Mouse (Mus musculus): ENCODE results near the gene Klf7. TPM values are rescaled to one million over a fixed set of nuclear protein-coding genes. Genes with fewer than 3 reads are reported as not detected.

The Klf7 gene
- total RNA-seq, 2 experiments from 2014 or later = 21.0 to 26.6 TPM

GRCm38 (mm10) chr1:64035087-64035791 lies 86.8 kb downstream of the Klf7 start:
- DNase-seq (ENCODE audit: low spot score in 2 of 2) = no peak

GRCm38 (mm10) chr1:64032502-64033231 lies 89.4 kb downstream of the Klf7 start:
- DNase-seq (ENCODE audit: low spot score in 2 of 2) = no peak

- no peak for DNase-seq (ENCODE audit: low spot score in 2 of 2)
Observed at GRCm38 (mm10) chr1:64021986-64022385, 100.1 kb downstream of the Klf7 start.

- peak in 1 of 2 experiments; percentile 27 for DNase-seq (ENCODE audit: low spot score in 2 of 2)
Observed at GRCm38 (mm10) chr1:64020672-64021635, 101.1 kb downstream of the Klf7 start.

- DNase-seq (ENCODE audit: low spot score in 2 of 2) = no peak
Observed at GRCm38 (mm10) chr1:64019127-64019635, 102.9 kb downstream of the Klf7 start.

GRCm38 (mm10) chr1:64018466-64019077 lies 103.5 kb downstream of the Klf7 start:
- no peak for DNase-seq (ENCODE audit: low spot score in 2 of 2)

- DNase-seq (ENCODE audit: low spot score in 2 of 2) = no peak
Observed at GRCm38 (mm10) chr1:64014091-64014490, 108.0 kb downstream of the Klf7 start.

GRCm38 (mm10) chr1:64008994-64009393 lies 113.1 kb downstream of the Klf7 start:
- no peak for DNase-seq (ENCODE audit: low spot score in 2 of 2)

GRCm38 (mm10) chr1:64008031-64008430 lies 114.1 kb downstream of the Klf7 start:
- DNase-seq (ENCODE audit: low spot score in 2 of 2) = no peak

- no peak for DNase-seq (ENCODE audit: low spot score in 2 of 2)
Observed at GRCm38 (mm10) chr1:64005194-64005593, 116.9 kb downstream of the Klf7 start.

- DNase-seq (ENCODE audit: low spot score in 2 of 2) = no peak
Observed at GRCm38 (mm10) chr1:64003525-64004291, 118.4 kb downstream of the Klf7 start.

GRCm38 (mm10) chr1:64002036-64002435 lies 120.0 kb downstream of the Klf7 start:
- no peak for DNase-seq (ENCODE audit: low spot score in 2 of 2)

- DNase-seq (ENCODE audit: low spot score in 2 of 2) = no peak
Observed at GRCm38 (mm10) chr1:64000597-64000996, 121.5 kb downstream of the Klf7 start.

- peak in 1 of 2 experiments; percentile 49 for DNase-seq (ENCODE audit: low spot score in 2 of 2)
Observed at GRCm38 (mm10) chr1:63999481-63999880, 122.6 kb downstream of the Klf7 start.

- DNase-seq (ENCODE audit: low spot score in 2 of 2) = no peak
Observed at GRCm38 (mm10) chr1:63998901-63999300, 123.2 kb downstream of the Klf7 start.

GRCm38 (mm10) chr1:63998139-63998538 lies 123.9 kb downstream of the Klf7 start:
- no peak for DNase-seq (ENCODE audit: low spot score in 2 of 2)

- DNase-seq (ENCODE audit: low spot score in 2 of 2) = no peak
Observed at GRCm38 (mm10) chr1:63995828-63996227, 126.3 kb downstream of the Klf7 start.

GRCm38 (mm10) chr1:63995137-63995492 lies 127.0 kb downstream of the Klf7 start:
- DNase-seq (ENCODE audit: low spot score in 2 of 2) = no peak

GRCm38 (mm10) chr1:63994248-63995136 lies 127.6 kb downstream of the Klf7 start:
- DNase-seq (ENCODE audit: low spot score in 2 of 2) = no peak
